Mouse (Mus musculus) embryonic facial prominence, embryonic 10.5 days (tissue): ENCODE measurements at regions not wholly inside any gene's neighbourhood (a gene's known extent, or its start where the extent isn't known, plus 50 kb on each side); places are given as distances from the start of the nearest gene placed in this dataset.

Experiments used
- DNase-seq: peaks from one replicate; pipeline ENCODE4 v3.0.0-alpha.2; 2017; ENCODE audit warnings: low spot score
- H3K27ac ChIP-seq: fragments of 300-500 bp; sonication (generic); replicated peaks from 2 replicates; pipeline ENCODE4 v1.5.1; 2016; ENCODE audit warnings: mild to moderate bottlenecking
- H3K27me3 ChIP-seq: fragments of 300-500 bp; sonication (generic); replicated peaks from 2 replicates; pipeline ENCODE4 v1.6.1; 2016; ENCODE audit warnings: low read depth, mild to moderate bottlenecking; ENCODE audit not compliant: poor library complexity, severe bottlenecking
- H3K36me3 ChIP-seq: fragments of 300-500 bp; sonication (generic); replicated peaks from 2 replicates; pipeline ENCODE4 v1.6.1; 2016; ENCODE audit warnings: mild to moderate bottlenecking, moderate library complexity
- H3K4me1 ChIP-seq: fragments of 300-500 bp; sonication (generic); 2 replicates; pipeline ENCODE4 v1.6.1; 2016
- H3K4me3 ChIP-seq: fragments of 300-500 bp; sonication (generic); 2 replicates; pipeline ENCODE4 v1.5.1; 2016; ENCODE audit warnings: mild to moderate bottlenecking, moderate library complexity
- H3K9me3 ChIP-seq: fragments of 300-500 bp; sonication (generic); 2 replicates; pipeline ENCODE4 v1.6.1; 2016; ENCODE audit warnings: mild to moderate bottlenecking
- WGBS: fragments of 180-500 bp; shearing (Covaris S2); methylation state at CpG from one replicate; pipeline ENCODE4 v1.1.7; 2016; 5-methylcytosine and 5-hydroxymethylcytosine counted together

- H3K9me3 ChIP-seq = no peaks in the 10 kb centered on the region
- H3K4me1 ChIP-seq = no peaks in the 10 kb centered on the region; the same call in 1 of the 2 replicates
- no peak for DNase-seq
- no peaks in the 10 kb centered on the region for H3K27me3 ChIP-seq
- WGBS = 82% methylated on average over 2 of the region's 2 CpGs
- no peak overlapping the region for H3K27ac ChIP-seq
- no peaks in the 10 kb centered on the region for H3K36me3 ChIP-seq
- no peak overlapping the region for H3K4me3 ChIP-seq
These were observed 51.1 kb upstream of the Nek6 start for GRCm38 (mm10) chr2:38460367-38460766.

GRCm38 (mm10) chr2:38460825-38461540 is 50.5 kb upstream of the Nek6 start:
- 79% methylated on average over 6 of the region's 6 CpGs for WGBS
- H3K36me3 ChIP-seq = no peaks in the 10 kb centered on the region
- H3K4me1 ChIP-seq = no peaks in the 10 kb centered on the region; the same call in 1 of the 2 replicates
- H3K4me3 ChIP-seq = no peak overlapping the region
- H3K27ac ChIP-seq = no peak overlapping the region
- no peaks in the 10 kb centered on the region for H3K9me3 ChIP-seq
- DNase-seq = no peak
- no peaks in the 10 kb centered on the region for H3K27me3 ChIP-seq
